9 mouse cellular contexts compared by ENCODE assay signal in genomic region chr13:95535461-95536116, GRCm38 (mm10). TPM values are rescaled to one million over a fixed set of nuclear protein-coding genes. Genes with fewer than 3 reads are reported as not detected.
DNase-seq lines count a peak whose midpoint lies in the region; ATAC-seq lines count a peak whose summit lies in the region.
"Had no signal": no experiment of that assay in that cellular context is flagged by ENCODE, and none has a peak within 500 bp of the region (broad histone marks: within the 10 kb centered on the region; RNA-seq: fewer than 3 reads in every experiment).

No protein-coding gene starts in this region.

- no peak overlapping the region for H3K9ac ChIP-seq in heart, embryonic 14.5 days (ENCODE audit: low read length)
- H3K9ac ChIP-seq in hindbrain, embryonic 14.5 days: no peak overlapping the region

- no peaks in the 10 kb centered on the region for H3K27me3 ChIP-seq in heart, embryonic 14.5 days (ENCODE audit: control insufficient read depth, insufficient read depth, low read length)
- no peaks in the 10 kb centered on the region; the same call in 1 of the 2 replicates for H3K27me3 ChIP-seq in hindbrain, embryonic 14.5 days (ENCODE audit: control insufficient read depth, insufficient read depth, low read length)

- no peak overlapping the region for H3K4me3 ChIP-seq in heart, embryonic 14.5 days (ENCODE audit: control insufficient read depth in 1 of 2, insufficient read depth in 1 of 2, low read depth in 1 of 2, low read length in 2 of 2)
- no peak overlapping the region for H3K4me3 ChIP-seq in hindbrain, embryonic 14.5 days (replicated peaks; ENCODE audit: low read length)

- H3K4me1 ChIP-seq in heart, embryonic 14.5 days (ENCODE audit: control insufficient read depth in 2 of 2, insufficient read depth in 2 of 2, low read length in 2 of 2): peaks cover 20 to 21% of the 10 kb centered on the region in 2 experiments
- 0 out of 2 replicates have a peak, but pooled peaks cover 23% of the 10 kb centered on the region for H3K4me1 ChIP-seq in hindbrain, embryonic 14.5 days (replicated peaks; ENCODE audit: control insufficient read depth, insufficient read depth, low read length)

- no peak for DNase-seq in heart, postnatal 14 days
- peak; percentile 98 for DNase-seq in R1 (ENCODE audit: low read depth, low spot score)
- DNase-seq in hindbrain, embryonic 14.5 days (ENCODE audit: low spot score): no peak
- DNase-seq in right cerebral cortex, adult 2 months (ENCODE audit: low spot score in 2 of 2): no peak
- no peak for DNase-seq in cerebellum, postnatal 25 days
- DNase-seq in thymus, postnatal 14 days: no peak

- no peak for ATAC-seq in heart, embryonic 14.5 days (ENCODE audit: insufficient number of reproducible peaks, insufficient read depth, low FRiP score, low read depth)
- no peak for ATAC-seq in hindbrain, embryonic 14.5 days (ENCODE audit: low FRiP score)
- peak; percentile 70 for ATAC-seq in megakaryocyte-erythroid progenitor cell, adult 5-6 weeks (replicated peaks; ENCODE audit: low FRiP score, low TSS enrichment, poor library complexity, severe bottlenecking)

- H3K27ac ChIP-seq in heart, embryonic 14.5 days (replicated peaks in 1 of 2; ENCODE audit: control insufficient read depth in 1 of 2, insufficient read depth in 1 of 2, low read depth in 2 of 2, low read length in 2 of 2): no peak overlapping the region
- H3K27ac ChIP-seq in hindbrain, embryonic 14.5 days: no peak overlapping the region

- peak overlapping the region; percentile 50 for H3K4me2 ChIP-seq in heart, embryonic 14.5 days (ENCODE audit: low read length)
- peak overlapping the region; percentile 4; the same call in 1 of the 2 replicates for H3K4me2 ChIP-seq in hindbrain, embryonic 14.5 days (replicated peaks)

- intact Hi-C loops in heart, postnatal 14 days (cut with DNase I): no loop called here

- H3K36me3 ChIP-seq in heart, embryonic 14.5 days (ENCODE audit: control insufficient read depth, insufficient read depth, low read length): no peaks in the 10 kb centered on the region
- no peaks in the 10 kb centered on the region for H3K36me3 ChIP-seq in hindbrain, embryonic 14.5 days (replicated peaks; ENCODE audit: control insufficient read depth, insufficient read depth)

- no peaks in the 10 kb centered on the region for H3K9me3 ChIP-seq in heart, embryonic 14.5 days (ENCODE audit: control insufficient read depth, low read length)
- no peaks in the 10 kb centered on the region for H3K9me3 ChIP-seq in hindbrain, embryonic 14.5 days (ENCODE audit: control insufficient read depth, low read length)

- WGBS in heart, embryonic 14.5 days: 7% methylated on average over 11 of the region's 11 CpGs
- 4% methylated on average over 11 of the region's 11 CpGs for WGBS in hindbrain, embryonic 14.5 days

RNA-seq across cellular contexts. Expression of gene F2rl1, which starts 10.6 kb away (rescaled TPM):
- 0.36 and 0.85 TPM in 2 replicates for polyA plus RNA-seq in heart, embryonic 14.5 days (2014; fragmentation: Nextera tagmentation; extraction: Ambion mirVana)
- under 1 TPM; 0.55 to 0.78 TPM for total RNA-seq in heart, postnatal 14 days (2021)
- polyA plus RNA-seq in hindbrain, embryonic 14.5 days (2014; fragmentation: Nextera tagmentation; extraction: Ambion mirVana): not detected in 2 replicates
- 0.66 TPM in 1 of 2 replicates, not detected in the other for total RNA-seq in megakaryocyte-erythroid progenitor cell, adult 5-6 weeks (2014; fragmentation: Nextera tagmentation)
- total RNA-seq in megakaryocyte-erythroid progenitor cell, adult 5-6 weeks (2017): 0.47 TPM in 1 of 2 replicates, not detected in the other

RNA-seq across cellular contexts. Expression of gene S100z, which starts 57.1 kb away (rescaled TPM):
- not detected in 2 replicates for polyA plus RNA-seq in heart, embryonic 14.5 days (2014; fragmentation: Nextera tagmentation; extraction: Ambion mirVana)
- total RNA-seq in heart, postnatal 14 days (2021): not detected
- not detected in 2 replicates for polyA plus RNA-seq in hindbrain, embryonic 14.5 days (2014; fragmentation: Nextera tagmentation; extraction: Ambion mirVana)
- not detected in 2 replicates for total RNA-seq in megakaryocyte-erythroid progenitor cell, adult 5-6 weeks (2014; fragmentation: Nextera tagmentation)
- not detected in 2 replicates for total RNA-seq in megakaryocyte-erythroid progenitor cell, adult 5-6 weeks (2017)
- polyA plus RNA-seq: large intestine, adult 2 months had no signal
